Mouse (Mus musculus) kidney, postnatal 14 days (tissue): ENCODE results near the gene Gm20388.
A peak's percentile ranks its signal among the peaks of the same experiment; 100 is the strongest.
"Not testable (repeated sequence)": the region's sequence is repeated elsewhere in the genome, so short reads cannot be mapped to it uniquely, and the experiment has no call there.

ENCODE experiments used
- DNase-seq: peaks from one replicate; pipeline ENCODE4 v3.0.0; 2022; ENCODE audit warnings: mixed read lengths

Gene Gm20388

GRCm38 (mm10) chr8:123518172-123518571 lies 3607.5 kb downstream of the Gm20388 start:
- DNase-seq, result no peak

DNA sequence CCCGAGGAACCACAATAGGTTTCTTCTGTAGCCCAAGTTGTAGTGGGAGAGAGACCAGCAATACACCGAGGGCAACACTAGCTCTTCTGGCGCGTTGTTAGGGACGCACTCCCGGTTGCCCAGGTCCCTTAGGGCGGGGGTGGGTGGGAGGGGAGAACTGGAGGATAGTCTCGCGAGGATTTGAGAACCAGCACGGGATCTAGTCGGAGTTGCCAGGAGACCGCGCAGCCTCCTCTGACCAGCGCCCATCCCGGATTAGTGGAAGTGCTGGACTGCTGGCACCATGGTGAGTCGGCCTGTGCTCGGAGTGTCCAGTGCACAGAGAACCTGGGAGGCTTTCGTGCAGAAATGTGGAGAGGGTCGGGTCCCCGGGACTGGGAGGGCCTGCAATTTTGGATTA lies 3608.0 kb downstream of the Gm20388 start, which contains the start of gene Gas8:
TSS of gene Gas8 (plus strand) at position 168 of the 400 bp plus-strand sequence.
- peak; percentile 95 for DNase-seq

- DNase-seq, result not testable (repeated sequence)
These were observed 3609.4 kb downstream of the Gm20388 start for GRCm38 (mm10) chr8:123520048-123520447.

- no peak for DNase-seq
These were observed 3617.3 kb downstream of the Gm20388 start for GRCm38 (mm10) chr8:123527720-123528489.

- DNase-seq, result no peak
These were observed 3625.8 kb downstream of the Gm20388 start for GRCm38 (mm10) chr8:123536242-123536989.

GRCm38 (mm10) chr8:123536990-123537380 lies 3626.3 kb downstream of the Gm20388 start:
- no peak for DNase-seq

- DNase-seq, result peak; percentile 48
These were observed 3627.0 kb downstream of the Gm20388 start for GRCm38 (mm10) chr8:123537641-123538040.

- not testable (repeated sequence) for DNase-seq
These were observed 3653.6 kb downstream of the Gm20388 start for GRCm38 (mm10) chr8:123564221-123564620.

- DNase-seq, result peak; percentile 2
These were observed 3664.7 kb downstream of the Gm20388 start for GRCm38 (mm10) chr8:123575386-123575785.

DNA sequence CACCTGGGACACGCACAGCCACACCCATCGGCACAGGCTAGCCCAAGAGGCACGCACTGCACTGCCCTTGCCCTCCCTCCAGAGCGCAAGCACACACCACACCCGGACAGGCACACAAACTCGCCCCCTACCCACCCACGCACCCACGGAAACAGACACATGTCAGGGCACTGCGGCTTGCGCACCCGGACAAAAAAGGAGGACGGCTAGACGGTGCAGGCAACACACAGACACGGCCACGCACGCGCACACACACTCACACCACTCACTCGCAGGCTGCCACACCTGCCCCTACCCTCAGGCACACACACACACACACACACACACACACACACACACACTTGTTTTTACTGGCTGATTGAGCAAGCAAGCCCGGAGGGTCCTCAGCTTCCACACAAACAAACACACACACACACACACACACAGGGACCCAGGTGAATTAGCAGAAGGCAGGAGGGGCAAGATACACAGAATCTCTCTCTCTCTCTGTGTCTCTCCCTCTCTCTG lies 3690.1 kb downstream of the Gm20388 start:
- peak; percentile 1 for DNase-seq

GRCm38 (mm10) chr8:123601457-123601856 lies 3690.8 kb downstream of the Gm20388 start:
- not testable (repeated sequence) for DNase-seq

- DNase-seq, result not testable (repeated sequence)
These were observed 3702.0 kb downstream of the Gm20388 start for GRCm38 (mm10) chr8:123612652-123613051.

DNA sequence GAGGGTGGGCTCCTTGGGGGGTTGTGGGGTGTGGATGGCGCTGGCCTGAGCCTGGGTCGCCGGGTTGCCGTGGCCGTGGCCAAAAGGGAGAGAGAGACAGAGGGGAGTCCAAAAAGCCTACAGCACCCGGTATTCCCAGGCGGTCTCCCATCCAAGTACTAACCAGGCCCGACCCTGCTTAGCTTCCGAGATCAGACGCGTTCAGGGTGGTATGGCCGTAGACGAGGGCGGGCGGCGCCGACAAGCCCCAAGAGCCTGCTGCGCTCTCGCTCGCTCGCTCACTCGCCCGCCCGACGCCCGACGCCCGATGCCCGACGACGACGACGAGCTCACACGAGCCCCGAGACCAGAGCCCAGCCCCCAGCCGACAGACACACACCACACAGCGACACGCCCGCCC lies 3712.9 kb downstream of the Gm20388 start:
- not testable (repeated sequence) for DNase-seq

DNA sequence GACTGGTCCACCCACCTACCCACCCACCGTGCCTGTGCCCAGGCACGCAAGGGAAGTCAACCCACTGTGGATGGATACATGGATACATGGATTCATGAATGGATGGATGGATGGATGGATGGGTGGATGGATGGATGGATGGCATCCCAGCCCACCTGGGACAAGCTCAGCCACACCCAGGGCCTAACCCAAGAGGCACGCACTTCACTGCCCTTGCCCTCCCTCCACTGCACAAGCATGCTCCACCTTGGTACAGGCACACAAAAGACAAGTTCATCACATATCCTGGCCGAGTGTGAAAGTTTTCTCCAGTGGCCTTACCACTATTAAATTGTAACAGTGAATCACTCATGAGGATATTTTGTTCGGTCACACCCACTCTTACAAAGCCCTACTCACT lies 3713.6 kb downstream of the Gm20388 start:
- no peak for DNase-seq

DNA sequence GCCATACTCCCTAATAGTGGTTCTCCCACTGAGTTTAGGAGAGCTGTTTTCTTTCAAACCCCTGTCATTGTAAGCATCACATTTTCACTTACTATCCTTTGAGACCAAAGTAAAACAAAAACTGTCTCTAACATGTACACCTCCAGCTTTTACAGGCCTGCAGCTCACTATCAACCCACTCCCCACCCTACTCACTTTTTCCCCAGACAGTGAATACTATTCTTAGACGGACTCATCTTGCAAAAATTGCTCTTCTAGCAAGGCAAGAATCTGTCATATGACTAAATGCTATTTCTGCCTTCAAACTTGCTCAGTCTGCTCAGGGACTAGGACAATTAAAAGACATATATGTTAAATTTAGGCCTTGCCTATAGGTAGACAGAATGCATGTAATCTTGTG lies 3714.1 kb downstream of the Gm20388 start:
- DNase-seq, result no peak

GRCm38 (mm10) chr8:123625717-123626116 lies 3715.1 kb downstream of the Gm20388 start:
- DNase-seq, result no peak

GRCm38 (mm10) chr8:123627410-123628147 lies 3716.9 kb downstream of the Gm20388 start:
- no peak for DNase-seq

DNA sequence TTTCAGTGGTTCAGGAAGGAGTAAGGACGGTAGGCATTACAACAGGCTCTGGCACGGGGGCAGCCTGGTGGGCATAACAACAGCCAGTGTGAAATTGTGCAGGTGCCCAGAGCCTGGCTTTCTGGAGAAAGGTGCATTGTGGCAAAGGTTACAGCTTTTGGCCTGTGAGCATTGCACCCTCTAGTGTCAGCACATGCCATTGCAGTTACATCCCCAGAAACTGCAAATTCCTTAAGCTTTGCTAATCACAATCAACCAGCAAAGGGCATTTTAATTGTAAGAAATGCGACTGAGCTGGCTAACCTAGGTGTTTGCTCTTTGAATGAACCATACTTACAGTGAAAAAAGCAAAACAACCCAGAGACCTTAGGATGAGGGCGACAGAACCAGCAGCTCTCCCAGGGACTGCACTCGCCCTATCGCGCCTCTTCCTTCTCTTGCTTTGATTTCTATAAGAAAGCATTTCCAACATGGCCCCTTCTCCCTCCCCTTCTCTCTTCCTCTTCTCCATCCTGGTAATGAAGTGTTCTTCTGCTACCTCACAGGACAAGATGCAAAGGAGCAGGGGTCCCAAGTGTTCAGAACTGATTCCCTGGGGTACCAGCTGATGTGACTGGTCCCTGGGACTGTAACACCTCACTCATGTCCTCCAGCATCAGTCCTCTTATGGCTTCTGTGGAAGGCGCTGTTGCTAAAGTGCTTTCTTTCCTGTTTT lies 3717.8 kb downstream of the Gm20388 start:
- peak; percentile 64 for DNase-seq

GRCm38 (mm10) chr8:123628968-123629755 lies 3718.5 kb downstream of the Gm20388 start:
- peak; percentile 73 for DNase-seq

- no peak for DNase-seq
These were observed 3719.4 kb downstream of the Gm20388 start for GRCm38 (mm10) chr8:123630058-123630457.

DNA sequence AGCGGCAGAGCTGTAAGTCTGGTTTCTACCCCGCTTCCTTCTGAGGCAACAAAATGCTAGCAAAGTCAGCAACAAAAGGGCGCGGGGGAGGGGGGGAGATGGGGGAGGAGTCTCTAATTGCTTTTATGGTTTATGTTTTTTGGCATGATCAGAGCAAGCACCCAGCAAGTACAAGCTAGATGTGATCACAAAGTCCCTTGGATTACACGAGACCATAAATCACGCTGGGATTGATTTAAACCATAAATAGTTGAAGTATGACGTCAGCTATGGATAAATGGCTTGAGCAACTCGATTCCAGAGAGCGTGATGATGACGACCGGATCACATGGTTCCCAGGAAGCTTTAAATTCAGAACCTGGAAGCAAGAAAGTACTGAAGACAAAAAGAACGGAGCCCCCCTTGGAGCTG lies 3720.2 kb downstream of the Gm20388 start:
- DNase-seq, result no peak
